Mouse (Mus musculus) heart, embryonic 15.5 days (tissue): Measurements from ENCODE around the gene Dscaml1. TPM values are rescaled to one million over a fixed set of nuclear protein-coding genes. Genes with fewer than 3 reads are reported as not detected.

Source experiments
- ATAC-seq: fragments of 200-750 bp; cut with Nextera tagmentation; replicated peaks from 2 replicates; pipeline ENCODE4 v1.8.0; 2017; ENCODE audit warnings: low read depth, moderate TSS enrichment; ENCODE audit not compliant: insufficient number of reproducible peaks, insufficient read depth, low FRiP score
- H3K27ac ChIP-seq: fragments of 300-500 bp; sonication (generic); 2 replicates; pipeline ENCODE4 v1.5.1; 2015; ENCODE audit warnings: mild to moderate bottlenecking, inconsistent platforms
- H3K27me3 ChIP-seq: fragments of 300-500 bp; sonication (generic); 2 replicates; pipeline ENCODE4 v1.6.1; 2015; ENCODE audit warnings: inconsistent platforms
- H3K36me3 ChIP-seq: fragments of 300-500 bp; sonication (generic); 2 replicates; pipeline ENCODE4 v1.6.1; 2015; ENCODE audit warnings: mild to moderate bottlenecking, inconsistent platforms
- H3K4me1 ChIP-seq: fragments of 300-500 bp; sonication (generic); replicated peaks from 2 replicates; pipeline ENCODE4 v1.6.1; 2015; ENCODE audit warnings: inconsistent platforms
- H3K4me2 ChIP-seq: fragments of 300-500 bp; sonication (generic); 2 replicates; pipeline ENCODE4 v1.6.1; 2015; ENCODE audit warnings: inconsistent platforms, mild to moderate bottlenecking, moderate library complexity
- H3K4me3 ChIP-seq: fragments of 300-500 bp; sonication (generic); 2 replicates; pipeline ENCODE4 v1.5.1; 2015; ENCODE audit warnings: mild to moderate bottlenecking, inconsistent platforms
- H3K9ac ChIP-seq: fragments of 300-500 bp; sonication (generic); 2 replicates; pipeline ENCODE4 v1.6.1; 2015; ENCODE audit warnings: mild to moderate bottlenecking, inconsistent platforms
- H3K9me3 ChIP-seq: fragments of 300-500 bp; sonication (generic); replicated peaks from 2 replicates; pipeline ENCODE4 v1.6.1; 2016; ENCODE audit warnings: inconsistent platforms
- WGBS: fragments of 180-500 bp; shearing (Covaris S2); methylation state at CpG from one replicate; pipeline ENCODE4 v1.1.7; 2015; ENCODE audit warnings: mixed read lengths; 5-methylcytosine and 5-hydroxymethylcytosine counted together
- polyA plus RNA-seq: library from polyadenylated mRNA; unstranded; fragments of >200 nt; fragmentation: Nextera tagmentation; extraction: Ambion mirVana; gene quantifications from 2 replicates; pipeline ENCODE4 v1.2.1, GENCODE M21; 2015

The Dscaml1 gene
- polyA plus RNA-seq, 1 experiment from 2014 or later, result 0.23 TPM

DNA sequence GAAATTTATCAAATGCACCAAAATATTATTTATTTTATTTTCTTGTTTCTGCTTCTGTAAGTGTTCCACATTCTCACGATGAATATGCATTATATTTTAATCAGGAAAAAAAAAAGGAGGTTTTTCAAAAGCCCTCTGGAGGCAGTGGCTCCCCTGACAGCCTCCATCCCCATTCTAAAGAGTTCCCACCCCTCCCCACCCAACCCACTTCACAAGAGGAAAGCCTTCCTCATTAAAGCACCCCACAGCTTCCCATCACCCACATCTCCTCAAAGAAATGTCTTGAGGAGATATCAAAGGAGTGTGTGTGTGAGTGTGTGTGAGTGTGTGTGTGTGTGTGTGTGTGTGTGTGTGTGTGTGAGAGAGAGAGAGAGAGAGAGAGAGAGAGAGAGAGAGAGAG is 188.2 kb downstream of the Dscaml1 start:
- no peak overlapping the region for H3K4me2 ChIP-seq
- H3K36me3 ChIP-seq, result no peaks in the 10 kb centered on the region
- H3K9me3 ChIP-seq, result no peaks in the 10 kb centered on the region
- H3K9ac ChIP-seq, result no peak overlapping the region
- ATAC-seq, result no peak
- 88% methylated on average over 1 of the region's 1 CpGs for WGBS
- peaks cover 3% of the 10 kb centered on the region; the same call in 1 of the 2 replicates for H3K27me3 ChIP-seq
- H3K4me1 ChIP-seq, result no peaks in the 10 kb centered on the region
- no peak overlapping the region for H3K27ac ChIP-seq
- no peak overlapping the region for H3K4me3 ChIP-seq

DNA sequence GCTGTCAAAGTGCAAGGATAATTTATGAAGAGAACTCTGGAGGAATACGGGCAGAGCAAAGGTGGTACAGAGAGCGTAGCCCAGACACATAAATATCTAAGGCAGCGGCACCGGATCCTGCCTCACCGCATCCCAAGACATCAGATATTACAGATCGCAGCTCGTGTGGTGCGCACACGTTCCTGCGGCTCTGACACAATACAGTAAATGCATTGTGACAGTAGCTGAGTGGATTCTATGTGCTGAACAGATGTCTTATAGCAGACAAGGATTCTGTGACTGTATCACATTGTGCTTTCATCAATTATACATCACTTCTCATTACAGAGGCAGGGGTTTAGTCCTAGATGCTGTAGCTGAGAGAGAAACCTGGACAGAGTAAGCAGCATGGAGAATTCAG is 191.5 kb downstream of the Dscaml1 start:
- H3K4me1 ChIP-seq, result no peaks in the 10 kb centered on the region
- H3K27me3 ChIP-seq, result peaks cover 8% of the 10 kb centered on the region
- no peak for ATAC-seq
- no peak overlapping the region for H3K27ac ChIP-seq
- H3K9me3 ChIP-seq, result no peaks in the 10 kb centered on the region
- H3K36me3 ChIP-seq, result no peaks in the 10 kb centered on the region
- H3K9ac ChIP-seq, result no peak overlapping the region
- no peak overlapping the region for H3K4me2 ChIP-seq
- WGBS, result 86% methylated on average over 10 of the region's 10 CpGs
- no peak overlapping the region for H3K4me3 ChIP-seq

DNA sequence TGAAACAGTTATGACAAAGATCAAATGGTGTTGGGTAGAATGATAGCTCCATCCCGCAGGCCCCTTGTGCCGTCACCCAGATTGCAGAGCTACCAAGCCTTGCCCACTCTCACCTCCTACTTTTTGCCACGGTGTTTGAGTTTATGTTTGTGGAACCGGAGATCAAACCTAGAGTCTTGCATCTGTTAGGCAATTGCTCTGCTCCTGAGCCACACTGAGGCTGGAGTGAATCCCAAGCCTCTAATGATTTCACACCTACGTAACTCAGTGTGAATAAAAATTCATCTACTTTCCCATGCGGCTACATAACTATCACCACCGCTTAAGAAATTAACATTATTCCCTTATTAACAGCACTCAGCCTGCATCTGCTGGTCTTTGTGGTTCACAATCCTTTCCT is 192.0 kb downstream of the Dscaml1 start:
- Histone ChIP-seq H3K4me2 (no peak overlapping the region), H3K4me1 (no peaks in the 10 kb centered on the region), H3K27me3 (peaks cover 8% of the 10 kb centered on the region), H3K4me3 (no peak overlapping the region), H3K9me3 (no peaks in the 10 kb centered on the region), H3K27ac (no peak overlapping the region), H3K36me3 (no peaks in the 10 kb centered on the region), H3K9ac (no peak overlapping the region)
- ATAC-seq, result no peak
- WGBS, result 78% methylated on average over 7 of the region's 7 CpGs

DNA sequence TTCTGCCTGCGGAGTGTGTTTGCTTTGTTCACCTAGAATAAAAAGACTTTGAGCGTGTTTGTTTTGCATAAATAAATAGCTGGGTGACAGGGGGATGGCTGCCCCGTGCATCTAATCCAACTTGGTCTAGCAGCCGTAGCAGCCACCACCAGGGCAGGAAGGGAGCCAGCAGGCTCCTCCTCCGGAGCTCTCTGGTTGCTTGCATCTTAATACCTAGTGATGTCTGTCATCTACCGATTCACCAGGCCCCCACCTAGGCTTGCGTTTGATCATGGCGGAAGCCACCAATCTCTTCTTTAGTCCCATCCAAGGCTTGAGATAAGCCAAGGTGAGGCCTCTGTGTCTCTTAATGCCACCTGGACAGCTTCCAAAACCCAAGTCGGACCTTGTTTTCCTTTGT is 193.6 kb downstream of the Dscaml1 start:
- Histone ChIP-seq H3K4me2 (no peak overlapping the region), H3K27me3 (peaks cover 8% of the 10 kb centered on the region), H3K4me3 (no peak overlapping the region), H3K9ac (no peak overlapping the region), H3K9me3 (no peaks in the 10 kb centered on the region), H3K36me3 (no peaks in the 10 kb centered on the region), H3K27ac (no peak overlapping the region), H3K4me1 (no peaks in the 10 kb centered on the region)
- WGBS, result 51% methylated on average over 9 of the region's 9 CpGs
- no peak for ATAC-seq

DNA sequence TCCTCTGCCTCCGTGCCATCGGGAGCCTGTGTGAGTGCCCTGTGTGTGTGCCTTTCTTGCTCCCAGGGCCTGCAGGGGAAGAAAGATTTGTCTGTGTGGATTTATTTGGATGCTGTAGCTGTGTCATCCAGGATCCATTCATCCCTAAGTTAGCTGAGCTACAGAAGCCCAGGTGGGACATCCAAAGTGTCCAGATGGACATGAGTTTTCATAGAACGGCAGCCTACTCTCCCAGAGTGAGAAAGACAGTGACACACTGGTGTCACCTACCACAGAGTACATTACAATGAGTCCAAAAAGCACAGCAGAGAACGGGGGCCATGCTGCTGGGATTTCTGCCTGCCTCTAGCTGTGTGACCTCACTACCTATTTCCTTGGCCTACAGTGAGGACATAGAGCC is 194.5 kb downstream of the Dscaml1 start:
- Histone ChIP-seq H3K9me3 (no peaks in the 10 kb centered on the region), H3K36me3 (no peaks in the 10 kb centered on the region), H3K4me1 (no peaks in the 10 kb centered on the region), H3K27ac (no peak overlapping the region), H3K9ac (no peak overlapping the region), H3K4me3 (no peak overlapping the region), H3K4me2 (no peak overlapping the region), H3K27me3 (peaks cover 8% of the 10 kb centered on the region)
- ATAC-seq, result no peak
- WGBS, result 91% methylated on average over 4 of the region's 4 CpGs

DNA sequence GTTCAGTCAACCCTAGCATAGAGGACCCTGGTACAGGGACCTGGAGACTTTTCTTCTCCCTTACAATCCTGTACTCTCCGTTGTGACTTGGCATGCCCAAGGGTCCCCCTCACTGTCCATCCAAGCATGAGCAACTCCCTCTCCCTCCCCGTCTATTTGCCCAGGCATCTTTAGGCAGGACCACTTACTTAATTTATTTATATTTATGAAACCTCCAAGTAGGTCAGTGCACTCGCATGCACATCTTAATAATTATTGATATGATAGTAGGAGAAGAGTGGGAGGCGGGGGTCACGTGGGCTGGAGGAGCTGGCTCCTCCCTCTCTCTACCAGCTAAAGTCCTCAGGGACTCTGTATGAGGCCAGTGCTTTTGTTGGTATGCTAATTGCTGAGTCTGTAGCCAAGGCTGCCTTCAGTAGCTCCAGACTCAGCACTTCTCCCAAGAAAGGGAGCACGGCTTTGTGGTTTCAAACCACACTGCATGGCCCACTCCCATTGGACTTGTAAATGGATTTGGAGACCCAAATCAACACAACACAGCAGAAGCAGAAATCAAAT is 199.5 kb downstream of the Dscaml1 start:
- no peak for ATAC-seq
- H3K9ac ChIP-seq, result no peak overlapping the region
- no peak overlapping the region for H3K4me3 ChIP-seq
- no peaks in the 10 kb centered on the region for H3K9me3 ChIP-seq
- 67% methylated on average over 6 of the region's 6 CpGs for WGBS
- H3K4me2 ChIP-seq, result no peak overlapping the region
- no peak overlapping the region for H3K27ac ChIP-seq
- peaks cover 5% of the 10 kb centered on the region for H3K27me3 ChIP-seq
- H3K4me1 ChIP-seq, result no peaks in the 10 kb centered on the region
- no peaks in the 10 kb centered on the region for H3K36me3 ChIP-seq

DNA sequence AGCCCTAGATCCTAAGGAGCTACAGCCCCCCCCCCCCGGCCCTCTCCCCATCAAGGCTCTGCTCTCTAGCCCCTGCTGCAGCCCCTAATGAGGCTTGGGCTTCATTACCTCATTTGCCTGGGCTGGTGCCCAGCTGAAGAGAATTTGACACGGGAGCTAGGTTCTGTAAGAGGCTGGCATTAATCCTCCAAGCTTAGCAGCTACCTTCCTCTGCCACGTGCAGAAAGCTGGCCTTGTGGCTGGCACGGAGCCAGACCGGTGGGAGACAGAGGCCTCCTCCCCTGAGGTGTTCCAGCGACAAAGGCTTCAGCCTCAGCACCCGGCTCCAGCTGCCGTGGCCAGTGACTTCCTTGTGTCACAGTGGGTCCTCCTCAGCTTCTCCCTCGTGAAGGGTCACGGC is 206.1 kb downstream of the Dscaml1 start:
- H3K4me3 ChIP-seq, result no peak overlapping the region
- 0 out of 2 replicates have a peak, but pooled peaks cover 4% of the 10 kb centered on the region for H3K27me3 ChIP-seq
- no peaks in the 10 kb centered on the region for H3K36me3 ChIP-seq
- no peak overlapping the region for H3K9ac ChIP-seq
- H3K4me2 ChIP-seq, result no peak overlapping the region
- peaks cover 8% of the 10 kb centered on the region for H3K4me1 ChIP-seq
- ATAC-seq, result 0 out of 2 replicates have a peak, but pooled peaks have one; percentile 7
- H3K27ac ChIP-seq, result no peak overlapping the region
- no peaks in the 10 kb centered on the region for H3K9me3 ChIP-seq
- WGBS, result 32% methylated on average over 10 of the region's 10 CpGs

DNA sequence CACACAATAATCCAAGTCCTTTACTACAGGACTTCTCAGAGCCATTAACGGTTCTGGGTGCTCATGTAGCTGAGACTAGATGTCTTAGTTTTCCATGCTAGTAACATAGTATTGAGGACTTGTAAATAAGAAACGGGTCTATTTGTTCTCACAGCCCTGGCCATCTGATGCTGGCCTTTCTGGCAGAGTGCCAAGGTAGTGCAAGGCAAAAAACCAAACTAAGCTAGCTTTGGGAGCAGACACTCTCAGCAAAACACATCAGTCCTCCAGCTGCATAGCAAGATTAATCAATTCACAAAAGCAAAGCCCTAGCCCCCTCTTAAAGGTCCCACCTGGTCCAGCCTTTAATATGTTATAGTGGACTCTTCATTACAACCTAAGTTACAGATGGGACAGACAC is 206.6 kb downstream of the Dscaml1 start:
- Histone ChIP-seq H3K4me3 (no peak overlapping the region), H3K9ac (no peak overlapping the region), H3K27ac (no peak overlapping the region), H3K9me3 (no peaks in the 10 kb centered on the region), H3K4me2 (no peak overlapping the region), H3K4me1 (peaks cover 8% of the 10 kb centered on the region), H3K36me3 (no peaks in the 10 kb centered on the region), H3K27me3 (0 out of 2 replicates have a peak, but pooled peaks cover 4% of the 10 kb centered on the region)
- 48% methylated on average over 2 of the region's 2 CpGs for WGBS
- peak; percentile 25; the same call in 1 of the 2 replicates for ATAC-seq

DNA sequence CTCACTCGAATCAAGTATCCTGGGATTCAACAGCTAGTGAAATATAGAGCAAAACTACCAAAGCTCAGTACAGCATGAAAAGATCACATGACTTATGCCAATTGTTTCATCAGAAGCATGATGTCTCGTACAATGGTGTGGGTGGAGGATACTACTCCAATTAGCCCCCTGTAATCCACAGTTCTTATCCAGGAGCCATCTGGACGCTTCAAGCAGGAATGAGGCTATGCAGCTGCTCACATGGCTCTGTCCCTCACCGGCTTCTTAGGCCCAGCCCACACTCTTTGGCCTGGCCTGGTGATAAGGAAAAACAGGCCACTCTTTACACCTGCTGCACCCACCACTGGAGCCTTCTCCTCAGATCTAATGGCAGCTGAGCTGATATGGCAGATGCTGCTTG is 208.6 kb downstream of the Dscaml1 start:
- 56% methylated on average over 4 of the region's 4 CpGs for WGBS
- H3K4me2 ChIP-seq, result no peak overlapping the region
- no peaks in the 10 kb centered on the region for H3K9me3 ChIP-seq
- no peak overlapping the region for H3K27ac ChIP-seq
- no peak overlapping the region for H3K9ac ChIP-seq
- ATAC-seq, result no peak
- no peak overlapping the region for H3K4me3 ChIP-seq
- peaks cover 8% of the 10 kb centered on the region for H3K4me1 ChIP-seq
- H3K36me3 ChIP-seq, result no peaks in the 10 kb centered on the region
- H3K27me3 ChIP-seq, result 0 out of 2 replicates have a peak, but pooled peaks cover 4% of the 10 kb centered on the region

DNA sequence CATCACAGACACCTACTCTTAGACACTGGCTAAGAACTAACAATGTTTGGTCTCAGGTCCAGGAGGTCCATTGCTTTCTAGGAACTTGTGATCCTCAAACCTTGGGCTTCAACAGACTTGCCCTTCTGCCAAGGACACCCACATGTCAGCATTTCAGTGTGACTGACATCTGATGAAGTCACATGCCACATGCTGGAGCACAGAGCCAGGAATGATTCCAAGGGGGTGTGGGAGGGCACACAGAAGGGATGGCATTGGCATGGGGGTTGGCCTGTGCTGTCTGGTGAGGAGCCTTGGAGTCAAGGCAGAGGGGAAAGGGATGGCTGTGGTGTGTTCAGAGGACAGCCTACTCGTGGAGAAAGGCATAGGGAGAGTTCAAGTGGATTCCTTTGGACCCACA is 210.9 kb downstream of the Dscaml1 start:
- Histone ChIP-seq H3K9ac (no peak overlapping the region), H3K4me1 (peaks cover 6% of the 10 kb centered on the region), H3K36me3 (no peaks in the 10 kb centered on the region), H3K9me3 (no peaks in the 10 kb centered on the region), H3K27ac (no peak overlapping the region), H3K4me3 (no peak overlapping the region), H3K27me3 (0 out of 2 replicates have a peak, but pooled peaks cover 4% of the 10 kb centered on the region), H3K4me2 (no peak overlapping the region)
- ATAC-seq, result no peak
- WGBS, result 30% methylated on average over 1 of the region's 1 CpGs

DNA sequence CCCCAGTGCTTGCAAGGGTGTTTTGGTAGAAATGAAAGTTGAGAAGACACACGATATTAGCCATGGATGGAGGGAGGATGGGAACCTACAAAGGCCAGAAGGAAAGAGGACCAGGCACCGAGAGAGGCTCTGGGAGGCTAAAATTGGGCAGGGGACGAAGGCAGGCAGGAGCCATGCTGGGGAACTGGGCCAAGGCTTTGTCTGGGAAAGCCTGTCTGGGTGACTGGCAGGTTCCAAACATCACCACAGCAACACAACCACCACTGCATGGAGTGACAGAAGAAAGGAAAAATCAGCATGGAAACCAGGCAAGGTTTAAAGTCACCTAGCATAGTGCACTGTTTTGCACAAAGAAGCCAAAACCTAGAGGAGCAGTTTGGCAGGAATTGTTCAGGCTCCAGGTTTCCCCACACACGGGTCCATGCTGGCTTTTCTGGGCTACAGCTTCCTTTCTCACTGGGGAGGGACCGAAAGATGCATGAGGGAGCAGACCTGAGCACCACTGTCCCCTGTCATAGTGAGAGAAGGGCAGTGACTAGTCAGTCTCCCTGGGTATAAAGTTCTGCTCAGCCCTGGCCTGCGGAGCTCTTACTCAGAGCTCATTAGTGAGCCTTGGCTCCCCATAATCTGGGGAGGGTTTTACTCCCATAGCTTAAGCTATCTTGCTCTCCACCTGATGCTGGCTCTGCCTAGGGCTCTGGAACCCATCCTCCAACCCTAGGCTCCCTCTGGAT is 211.9 kb downstream of the Dscaml1 start:
- Histone ChIP-seq H3K4me3 (no peak overlapping the region), H3K27ac (no peak overlapping the region), H3K4me1 (no peaks in the 10 kb centered on the region), H3K27me3 (0 out of 2 replicates have a peak, but pooled peaks cover 4% of the 10 kb centered on the region), H3K36me3 (no peaks in the 10 kb centered on the region), H3K9ac (no peak overlapping the region), H3K9me3 (no peaks in the 10 kb centered on the region), H3K4me2 (no peak overlapping the region)
- 75% methylated on average over 6 of the region's 6 CpGs for WGBS
- no peak for ATAC-seq
